Mouse (Mus musculus): ENCODE data around the gene Armc12.

Gene Armc12

GRCm38 (mm10) chr17:28530506-28530905 lies at the start of gene Armc12:
TSS of gene Armc12 (plus strand) at chr17:28530806.
- DNase-seq (ENCODE audit: low read depth), result no peak

GRCm38 (mm10) chr17:28484704-28485445 lies 45.7 kb upstream of the Armc12 start:
- no peak for DNase-seq (ENCODE audit: low read depth)

DNA sequence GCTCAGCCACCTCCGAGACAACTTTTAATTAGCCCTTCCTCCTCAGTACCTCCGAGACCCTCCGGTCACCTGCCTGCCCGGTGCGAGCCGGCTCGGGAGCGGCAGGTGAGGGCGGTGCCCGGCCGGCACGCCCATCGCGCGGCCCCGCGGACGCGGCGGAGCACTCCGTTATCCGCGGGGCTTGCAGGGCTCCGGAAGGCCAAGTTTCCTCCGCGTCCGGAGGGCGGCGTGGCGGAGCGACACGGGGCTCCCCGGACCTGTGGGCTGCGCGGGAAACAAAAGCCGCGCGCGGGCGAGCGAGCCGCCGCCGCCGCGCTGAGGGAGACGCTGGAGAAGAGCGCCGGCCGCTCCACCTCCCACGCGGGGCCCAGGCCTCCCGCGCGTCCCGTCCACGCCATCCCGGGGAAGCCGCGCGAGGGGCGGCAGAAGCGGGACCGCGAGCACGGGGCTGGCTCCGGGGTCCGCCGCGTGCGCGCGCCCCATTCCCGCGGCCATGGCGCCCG lies 45.1 kb upstream of the Armc12 start:
- no peak for DNase-seq (ENCODE audit: low read depth)

- peak; percentile 90 for DNase-seq (ENCODE audit: low read depth)
Measured at GRCm38 (mm10) chr17:28485977-28486400, 44.6 kb upstream of the Armc12 start.

DNA sequence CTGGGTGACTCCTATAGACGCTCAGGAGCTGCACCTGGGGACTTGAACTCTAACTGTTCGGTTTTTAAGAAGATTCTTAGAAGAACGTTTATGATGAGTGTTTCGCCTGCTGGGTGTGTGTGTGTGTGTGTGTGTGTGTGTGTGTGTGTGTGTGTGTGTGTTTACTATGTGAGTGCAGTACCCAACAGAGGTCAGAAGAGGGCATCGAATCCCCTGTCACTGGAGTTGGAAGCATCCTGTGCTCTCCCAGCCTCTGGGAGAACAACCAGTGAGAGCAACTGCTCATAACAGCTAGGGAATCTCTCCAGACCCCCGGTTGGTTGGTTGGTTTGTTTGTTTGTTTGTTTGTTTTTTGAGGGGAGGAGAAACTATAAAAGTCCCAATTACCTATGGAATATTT lies 43.9 kb upstream of the Armc12 start:
- no peak for DNase-seq (ENCODE audit: low read depth)

DNA sequence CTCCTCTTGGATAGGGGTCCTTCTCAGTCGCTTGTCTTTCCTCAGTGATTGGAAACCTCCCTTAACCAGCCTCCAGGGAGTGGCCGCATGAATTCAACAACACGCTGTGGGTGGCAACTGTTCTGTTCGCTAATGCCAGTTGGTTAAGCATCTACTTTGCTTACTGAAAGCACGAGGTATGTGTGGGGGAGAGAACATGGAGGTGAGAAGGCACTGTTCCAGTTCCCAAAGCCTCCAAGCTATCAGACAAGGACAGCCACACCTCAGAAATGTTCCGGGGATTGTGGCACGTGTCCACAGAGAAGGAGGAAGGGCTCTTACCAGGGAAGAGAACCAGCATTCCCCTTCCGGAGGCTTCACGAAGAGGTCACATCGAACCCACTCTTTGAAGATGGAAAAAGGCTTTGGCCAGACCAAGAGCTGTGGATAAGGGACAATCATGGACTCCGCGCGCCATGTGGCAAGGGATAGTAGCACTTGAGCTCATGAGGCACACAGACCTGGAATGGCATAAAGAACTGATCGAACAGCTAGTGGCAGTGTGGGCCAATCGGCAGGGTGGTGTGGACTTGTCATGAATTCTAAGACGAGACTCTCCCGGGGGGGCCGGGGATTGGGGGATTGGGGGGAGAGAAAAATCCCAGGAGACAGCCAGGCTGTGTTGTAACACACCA lies 42.9 kb upstream of the Armc12 start:
- DNase-seq (ENCODE audit: low read depth), result no peak

DNA sequence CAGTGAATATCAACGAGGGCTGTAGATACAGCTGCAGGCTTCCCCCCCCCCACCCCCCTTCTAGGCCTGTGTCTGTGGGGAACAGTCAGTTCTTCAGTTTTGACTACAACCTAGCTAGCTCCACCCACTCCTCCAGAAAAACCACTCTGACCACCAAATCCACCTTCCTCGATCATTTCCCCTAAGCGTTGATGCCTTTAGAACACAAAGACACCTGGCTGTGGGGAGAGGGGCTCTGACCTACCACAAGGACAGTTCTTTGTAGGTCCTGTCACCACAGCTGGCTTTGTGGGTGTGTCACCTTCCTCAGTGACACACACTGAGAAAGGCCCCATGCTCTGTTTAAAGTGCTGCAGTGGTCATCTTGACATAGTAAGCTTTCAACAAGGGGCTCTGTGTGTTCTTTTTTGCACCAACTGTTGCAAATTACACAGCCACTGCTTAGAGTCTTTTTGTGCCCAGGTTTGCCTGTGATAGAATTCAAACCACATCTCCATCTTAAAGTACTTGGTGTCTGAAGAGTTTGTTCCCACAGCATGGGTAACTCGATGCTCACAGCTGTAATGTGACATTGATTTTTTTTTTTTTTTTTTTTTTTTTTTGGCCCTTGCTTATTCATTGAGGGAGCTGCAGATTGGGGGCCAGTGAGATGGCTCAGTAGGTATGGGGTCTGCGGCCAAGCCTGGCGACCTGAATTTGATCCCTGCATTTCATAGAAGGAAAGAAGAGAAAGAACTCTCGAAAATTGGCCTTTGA lies 42.2 kb upstream of the Armc12 start:
- no peak for DNase-seq (ENCODE audit: low read depth)

DNA sequence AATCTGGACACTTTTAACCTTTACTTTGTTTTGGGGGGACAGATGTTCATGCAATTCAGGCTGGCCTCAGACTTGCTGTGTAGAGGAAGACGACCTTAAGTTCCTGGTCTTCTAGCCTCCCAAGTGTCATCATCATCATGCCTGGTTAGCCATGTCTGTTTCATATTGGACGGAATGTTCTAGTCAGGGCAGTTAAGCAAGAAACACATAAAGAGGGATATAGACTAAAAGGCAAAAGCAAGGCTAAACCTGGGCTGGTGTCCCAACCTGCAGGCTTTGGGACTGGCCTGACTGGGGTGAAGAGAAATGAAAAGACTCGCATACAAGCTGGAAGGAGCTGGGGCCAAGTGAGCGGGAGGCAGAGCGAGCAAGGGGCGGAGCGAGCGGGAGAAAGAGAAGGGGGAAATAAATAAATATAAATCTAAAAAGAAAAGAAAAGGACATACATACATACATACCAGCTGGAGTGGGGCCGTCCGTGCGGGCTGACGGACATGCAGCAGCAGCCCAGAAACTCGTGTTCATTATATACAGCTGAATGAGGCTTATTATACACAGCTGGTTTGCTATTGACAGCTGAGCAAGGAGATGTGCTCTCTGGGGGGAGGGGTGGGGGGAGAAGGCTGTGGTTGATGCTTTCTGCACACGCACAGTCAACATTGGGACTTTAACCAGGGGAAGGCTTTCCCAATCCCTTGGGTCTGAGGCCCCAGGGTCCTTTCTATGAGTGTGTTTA lies 39.4 kb upstream of the Armc12 start:
- DNase-seq (ENCODE audit: low read depth), result no peak

GRCm38 (mm10) chr17:28495832-28496231 lies 34.8 kb upstream of the Armc12 start:
- DNase-seq (ENCODE audit: low read depth), result no peak

GRCm38 (mm10) chr17:28499190-28499589 lies 31.4 kb upstream of the Armc12 start:
- DNase-seq (ENCODE audit: low read depth), result no peak

- no peak for DNase-seq (ENCODE audit: low read depth)
Measured at GRCm38 (mm10) chr17:28500465-28500864, 30.1 kb upstream of the Armc12 start.

DNA sequence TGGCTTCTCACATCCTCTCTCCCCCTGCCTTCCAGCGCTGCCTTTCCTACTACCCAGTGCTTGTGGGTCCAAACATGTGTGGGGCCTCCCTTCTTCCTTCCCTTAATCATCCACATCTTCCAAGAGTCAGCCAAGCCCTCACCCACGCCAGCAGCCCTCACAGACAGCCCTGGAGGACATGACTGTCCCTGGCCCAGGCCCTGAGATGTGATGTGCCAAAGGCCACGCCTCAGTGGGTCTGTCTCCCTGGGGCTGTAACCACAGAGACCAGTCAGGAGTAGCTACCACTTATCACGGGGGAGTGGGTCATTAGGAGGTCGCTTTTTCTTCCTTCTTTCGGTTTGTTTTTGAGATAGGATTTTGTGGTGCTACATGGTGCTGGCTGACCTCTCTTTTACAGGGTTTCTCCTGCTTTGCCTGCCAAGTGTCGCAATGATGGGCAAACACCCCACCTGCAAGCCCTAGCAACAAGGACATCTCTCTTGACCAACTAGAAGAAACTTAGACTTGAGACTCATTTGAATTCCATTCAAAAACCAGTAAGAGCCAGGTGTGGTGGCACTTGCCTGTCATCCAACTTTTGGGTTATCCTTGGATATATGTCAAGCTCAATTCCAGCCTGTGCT lies 28.3 kb upstream of the Armc12 start:
- DNase-seq (ENCODE audit: low read depth), result no peak

DNA sequence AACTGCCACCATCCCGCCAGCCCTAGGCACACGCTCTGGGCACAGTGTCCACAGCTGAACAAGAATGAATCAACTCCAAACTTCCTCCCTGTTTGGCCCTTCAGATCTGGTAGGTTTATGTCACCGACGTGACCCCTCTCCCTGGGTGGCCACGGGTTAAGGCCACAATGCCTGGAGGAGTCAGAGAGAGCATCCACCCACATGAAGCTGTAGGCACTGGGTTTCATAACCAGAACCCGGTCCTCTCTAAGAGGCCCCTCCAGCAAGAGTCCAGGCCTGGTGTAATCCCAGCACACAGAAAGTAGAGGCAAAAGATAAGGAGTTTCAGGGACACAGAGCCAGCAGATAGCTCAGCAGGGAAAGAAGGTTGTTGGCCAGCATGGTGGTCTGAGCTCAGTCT lies 26.4 kb upstream of the Armc12 start:
- no peak for DNase-seq (ENCODE audit: low read depth)

- DNase-seq (ENCODE audit: low read depth), result no peak
Measured at GRCm38 (mm10) chr17:28505591-28505990, 25.0 kb upstream of the Armc12 start.

GRCm38 (mm10) chr17:28506895-28507294 lies 23.7 kb upstream of the Armc12 start:
- DNase-seq (ENCODE audit: low read depth), result no peak

GRCm38 (mm10) chr17:28507496-28507895 lies 23.1 kb upstream of the Armc12 start:
- DNase-seq (ENCODE audit: low read depth), result no peak

DNA sequence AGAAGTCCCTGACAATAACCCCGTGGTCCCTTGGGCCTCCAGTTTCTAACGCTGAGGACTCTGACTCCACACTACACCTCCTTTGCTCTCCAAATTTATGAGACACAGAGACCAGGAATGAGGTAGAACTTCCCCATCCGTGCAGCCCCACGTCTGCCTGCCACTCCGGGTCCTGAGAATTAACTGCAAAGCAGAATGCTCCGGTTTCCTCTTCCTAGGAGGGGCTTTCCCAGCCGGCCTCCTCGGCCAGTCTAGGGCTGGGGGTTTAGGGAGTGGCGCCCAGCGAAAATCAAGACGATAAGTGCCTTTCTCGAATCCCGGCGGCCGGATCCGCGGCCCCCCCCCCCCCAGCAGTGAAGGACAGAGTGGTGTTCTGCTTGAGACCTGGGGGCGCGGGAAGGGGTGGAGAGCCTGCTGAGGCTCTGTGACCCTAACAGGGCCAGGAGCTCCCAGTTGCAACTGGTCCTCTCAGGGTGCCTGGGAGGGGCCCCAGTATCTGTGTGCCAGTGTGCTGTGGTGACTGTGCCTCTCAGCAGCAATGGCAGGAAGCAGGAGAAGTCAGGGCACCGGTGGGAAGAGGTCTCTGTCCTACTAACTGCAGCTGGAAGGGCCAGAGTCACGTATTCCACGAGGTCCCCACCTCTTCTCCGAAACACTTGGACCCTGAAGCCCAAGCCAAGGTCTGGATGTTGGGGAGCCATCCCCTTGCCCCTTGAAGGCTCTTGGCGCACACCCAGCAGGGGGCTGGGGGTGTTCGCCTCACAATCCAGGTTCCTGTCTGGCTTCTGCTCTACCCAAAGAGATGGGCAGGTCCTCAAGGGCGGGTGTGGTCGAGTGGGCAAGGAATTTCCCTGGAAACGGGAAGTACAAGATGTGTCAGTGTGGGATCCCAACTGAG lies 19.9 kb upstream of the Armc12 start:
- DNase-seq (ENCODE audit: low read depth), result no peak

GRCm38 (mm10) chr17:28511616-28512541 lies 18.7 kb upstream of the Armc12 start:
- DNase-seq (ENCODE audit: low read depth), result no peak

DNA sequence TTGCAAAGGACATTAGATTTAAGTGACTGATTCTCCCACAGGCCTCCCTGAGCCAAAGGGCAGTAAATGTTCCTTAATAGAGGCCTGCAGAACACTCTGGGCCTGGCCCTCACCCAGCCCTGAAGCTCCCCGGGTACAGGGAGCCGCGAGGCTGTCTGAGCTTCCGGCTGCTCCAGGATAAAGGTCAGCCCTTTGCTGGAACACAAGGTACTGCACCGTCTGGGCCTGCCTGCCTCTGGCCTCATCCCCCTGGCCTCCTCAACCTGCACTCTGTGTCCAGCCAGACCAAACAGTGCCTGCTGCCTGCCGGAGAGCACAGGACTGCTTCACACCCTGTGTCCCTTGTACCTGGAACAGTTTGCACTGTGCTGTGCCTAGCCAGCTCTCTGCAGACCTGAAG lies 17.9 kb upstream of the Armc12 start:
- DNase-seq (ENCODE audit: low read depth), result no peak
